Mouse (Mus musculus) layer of hippocampus, postnatal 10 days (tissue): Measurements from ENCODE around the gene Lce3e. TPM values are rescaled to one million over a fixed set of nuclear protein-coding genes. Genes with fewer than 3 reads are reported as not detected.

Experiments
- DNase-seq, 2 experiments: peaks; one replicate each; pipeline ENCODE4 v3.0.0; 2021; ENCODE audit warnings: low spot score in 2 of 2
- long read RNA-seq: library from polyadenylated mRNA; stranded (forward); transcript quantifications from one replicate; pipeline ENCODE4 v2.0.0, GENCODE M21; 2023
- total RNA-seq, 2 experiments: library from RNA; stranded (reverse); gene quantifications; 2 replicates each; pipeline ENCODE4 v1.2.3; 2021

Lce3e gene
- total RNA-seq: not detected
- long read RNA-seq: 0 reads

GRCm38 (mm10) chr3:92966761-92967160, at the start of gene Lce3e:
Gene Lce3e, plus strand, starts transcription at chr3:92967061.
- no peak for DNase-seq

DNA sequence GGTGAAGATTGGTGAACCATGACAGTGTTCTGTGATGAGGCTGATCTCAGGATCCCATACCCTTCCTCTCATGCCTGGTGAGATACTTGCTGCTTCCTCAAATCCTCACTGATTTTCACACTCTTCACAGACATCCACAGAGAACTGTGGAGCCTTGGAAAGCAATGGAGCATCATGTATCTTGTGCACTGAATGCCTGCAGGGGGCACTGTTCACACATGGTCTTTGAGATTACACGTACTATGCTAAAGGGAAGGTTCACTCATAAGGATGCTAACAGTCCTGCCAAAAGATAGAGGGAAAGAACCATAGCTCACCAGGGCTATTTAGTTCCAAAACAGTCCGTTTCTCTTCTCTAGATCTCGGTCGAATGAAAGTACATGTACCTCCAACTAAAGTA, 46.5 kb upstream of the Lce3e start:
- DNase-seq: peak in 1 of 2 experiments; percentile 22

DNA sequence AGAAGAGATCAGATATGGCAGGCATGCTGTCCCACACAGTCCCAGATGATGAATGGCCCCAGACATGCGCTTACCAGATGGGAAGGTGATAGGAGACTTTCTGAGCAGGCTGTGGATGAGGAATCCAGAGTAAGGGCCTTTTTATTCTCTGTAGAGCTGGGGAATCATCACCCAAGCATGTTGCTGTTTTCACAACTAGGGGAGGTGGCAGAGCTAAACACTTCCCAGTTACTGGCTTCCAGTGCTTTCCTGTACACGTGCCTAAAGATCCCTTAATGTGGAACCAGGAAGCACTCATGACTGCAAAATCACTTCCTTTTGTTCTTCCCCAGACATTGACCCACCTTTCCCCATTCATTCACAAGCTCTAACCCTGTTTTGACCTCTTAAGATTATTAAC, 40.7 kb upstream of the Lce3e start, which contains the start of gene Lce3a:
Gene Lce3a, minus strand, starts transcription at position 101 of the 400 bp plus-strand sequence.
- no peak for DNase-seq

DNA sequence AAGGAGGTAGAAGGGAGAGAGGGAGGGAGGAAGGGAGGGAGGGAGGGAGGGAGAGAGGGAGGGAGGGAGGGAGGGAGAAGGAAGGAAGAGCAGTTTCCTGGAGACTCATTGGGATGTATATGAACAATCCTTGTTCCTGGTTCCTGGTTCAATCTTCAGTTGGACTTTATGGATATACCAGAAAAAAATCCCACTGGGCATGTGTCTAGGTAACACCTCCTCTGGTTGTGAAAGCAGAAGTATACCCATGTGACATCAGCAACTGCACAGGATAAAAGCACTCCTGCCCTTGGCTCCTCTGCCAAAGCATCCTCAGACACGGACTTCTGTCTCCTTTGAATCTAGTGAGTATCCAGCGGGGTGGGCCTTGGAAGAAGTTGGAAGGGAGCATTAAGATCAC, 34.2 kb upstream of the Lce3e start, which contains the start of gene Lce3b:
Gene Lce3b, plus strand, starts transcription at position 301 of the 400 bp plus-strand sequence.
- no peak for DNase-seq

DNA sequence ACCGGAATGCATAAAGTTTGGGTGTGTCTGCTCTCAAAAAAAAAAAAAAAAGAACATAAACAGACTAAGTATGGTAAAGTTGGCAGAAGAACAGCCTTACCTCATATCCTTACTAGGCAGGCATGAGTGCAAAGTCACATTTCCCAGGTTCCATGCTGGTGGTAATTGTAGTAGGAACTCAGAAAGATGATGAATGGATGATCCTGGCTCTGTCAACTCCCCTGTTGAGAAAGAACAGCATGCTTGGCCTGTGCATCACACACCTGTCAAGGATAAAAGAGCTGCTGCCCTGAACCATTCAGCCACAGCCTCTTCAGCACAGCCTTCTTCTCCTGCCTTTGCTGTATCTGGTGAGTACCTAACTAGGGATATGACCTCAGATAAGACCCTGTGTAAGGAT, 22.7 kb upstream of the Lce3e start, which contains the start of gene Lce3c:
Gene Lce3c, plus strand, starts transcription at position 301 of the 400 bp plus-strand sequence.
- no peak for DNase-seq

- DNase-seq: no peak
These were observed 9.8 kb upstream of the Lce3e start, which contains the start of gene Lce3d for GRCm38 (mm10) chr3:92957090-92957489. Gene Lce3d, plus strand, starts transcription at chr3:92957390.

- no peak for DNase-seq
These were observed 11.6 kb downstream of the Lce3e start for GRCm38 (mm10) chr3:92978484-92978883.

GRCm38 (mm10) chr3:92991926-92992325, 25.1 kb downstream of the Lce3e start, which contains the start of gene Lce3f:
Gene Lce3f, plus strand, starts transcription at chr3:92992226.
- DNase-seq: no peak

- DNase-seq: peak; percentile 71 to 76
These were observed 31.8 kb downstream of the Lce3e start for GRCm38 (mm10) chr3:92998691-92999090.

GRCm38 (mm10) chr3:93000621-93001020, 33.8 kb downstream of the Lce3e start:
- no peak for DNase-seq

DNA sequence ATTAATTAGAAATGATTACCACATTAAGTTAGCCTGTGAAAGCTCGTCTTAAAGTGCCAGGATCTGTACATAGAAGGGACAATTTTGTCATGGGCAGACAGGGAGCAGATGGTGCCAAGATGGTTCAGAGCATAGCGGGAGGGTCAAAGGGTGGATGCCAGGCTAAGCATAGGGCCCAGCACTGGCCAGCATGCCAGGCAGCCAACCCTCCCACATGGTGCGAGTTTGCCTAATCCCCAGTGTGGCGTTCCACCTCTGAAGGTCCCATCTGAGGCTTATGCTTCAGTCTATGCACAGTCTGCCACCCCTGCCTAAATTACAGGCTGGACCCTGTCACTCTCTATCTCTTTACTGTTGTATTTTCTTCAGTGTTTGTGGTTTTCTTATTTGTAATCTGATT, 36.0 kb downstream of the Lce3e start:
- no peak for DNase-seq

DNA sequence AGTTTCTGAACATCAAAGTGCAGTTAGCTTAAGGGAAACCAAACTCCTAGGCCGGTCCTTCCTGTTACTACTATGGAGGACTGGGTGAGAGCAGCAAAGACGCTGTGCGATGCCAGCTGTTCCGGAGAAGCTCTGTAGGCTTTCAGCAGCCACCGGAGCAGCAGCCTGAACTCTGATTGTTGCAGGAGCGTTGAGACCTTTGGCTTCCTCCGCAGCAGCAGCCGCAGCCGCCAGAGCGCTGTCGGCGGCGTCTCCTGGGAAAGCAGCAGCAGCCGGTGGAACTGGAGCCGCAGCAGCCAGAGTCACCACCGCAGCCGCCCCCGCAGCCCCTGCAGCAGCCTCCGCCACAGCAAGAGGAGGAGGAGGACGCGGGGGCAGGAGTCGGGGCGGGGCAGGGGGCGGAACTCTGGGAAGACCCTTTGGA, 47.5 kb downstream of the Lce3e start:
- peak; percentile 13 to 41 for DNase-seq

GRCm38 (mm10) chr3:93014871-93015270, 48.0 kb downstream of the Lce3e start:
- no peak for DNase-seq

GRCm38 (mm10) chr3:93015460-93016104, 48.7 kb downstream of the Lce3e start, which contains the start of gene Crct1:
Gene Crct1, minus strand, starts transcription at chr3:93015687.
- DNase-seq: no peak

Other genes starting within 250 kb of the Lce3e start
- gene Lce1f, start 246.7 kb upstream of the Lce3e start, total RNA-seq: not detected
- not detected for gene Gm38119, start 228.0 kb upstream of the Lce3e start, total RNA-seq
- not detected for gene Lce1g, start 214.7 kb upstream of the Lce3e start, total RNA-seq
- not detected for gene Lce1h, start 202.0 kb upstream of the Lce3e start, total RNA-seq
- not detected for gene Lce1i, start 188.2 kb upstream of the Lce3e start, total RNA-seq
- gene Lce1j, start 176.5 kb upstream of the Lce3e start, total RNA-seq: not detected
- not detected for gene Lce1k, start 159.2 kb upstream of the Lce3e start, total RNA-seq
- gene Kprp, start 139.8 kb upstream of the Lce3e start, total RNA-seq: not detected
- gene Lce1l, start 115.8 kb upstream of the Lce3e start, total RNA-seq: not detected
- gene 2310050C09Rik, start 96.8 kb upstream of the Lce3e start, total RNA-seq: not detected
- gene Lce3a, start 40.8 kb upstream of the Lce3e start, total RNA-seq: not detected
- not detected for gene Lce3b, start 34.1 kb upstream of the Lce3e start, total RNA-seq
- not detected for gene Lce3c, start 22.6 kb upstream of the Lce3e start, total RNA-seq
- not detected for gene Lce3d, start 9.7 kb upstream of the Lce3e start, total RNA-seq
- gene Lce3f, start 25.2 kb downstream of the Lce3e start, total RNA-seq: not detected
- not detected for gene Crct1, start 48.6 kb downstream of the Lce3e start, total RNA-seq
- not detected for gene Lce1m, start 52.0 kb downstream of the Lce3e start, total RNA-seq
- not detected for gene Gm4858, start 101.8 kb downstream of the Lce3e start, total RNA-seq
- not detected for gene Crnn, start 177.7 kb downstream of the Lce3e start, total RNA-seq
- not detected for gene Flg2, start 230.2 kb downstream of the Lce3e start, total RNA-seq